Mouse (Mus musculus): ENCODE measurements around the gene Nupl1.

Gene Nupl1

DNA sequence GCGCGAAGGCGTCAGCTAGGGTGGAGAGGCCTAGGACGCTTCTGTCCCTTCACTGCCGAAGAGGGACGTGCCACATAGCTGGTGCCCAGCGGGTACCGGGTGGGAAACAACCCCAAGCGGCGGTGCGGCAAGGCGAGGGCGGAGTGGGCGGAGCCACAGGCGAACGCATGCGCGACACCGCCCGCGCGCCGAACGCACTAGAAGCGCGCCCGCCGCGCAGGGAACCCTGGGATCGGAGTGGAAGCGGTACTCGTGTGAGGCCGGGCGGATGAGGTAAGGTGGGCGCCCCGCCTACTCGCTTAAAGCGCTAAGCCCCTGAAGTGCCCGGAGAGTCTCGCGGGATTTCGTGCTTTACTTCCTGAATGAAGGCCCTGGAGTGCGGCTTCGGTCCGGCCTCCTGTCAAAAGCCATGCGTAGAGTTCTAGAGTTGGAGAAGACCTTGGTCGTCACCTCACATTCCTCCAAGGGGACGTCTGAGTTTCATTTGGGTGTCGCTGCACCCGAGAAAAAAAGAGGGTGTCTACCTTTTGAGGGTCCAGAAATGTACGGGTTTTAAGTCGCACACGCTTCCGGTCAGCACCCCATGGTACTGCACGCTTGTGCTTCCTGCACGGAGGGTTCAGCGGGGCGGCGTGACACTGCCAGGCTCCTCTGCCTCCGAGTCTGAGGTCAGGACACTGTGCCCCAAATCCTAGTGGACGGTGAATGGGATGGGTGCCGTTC, at the start of gene Nupl1, which contains the start of gene Gm49336:
Gene Nupl1 (minus strand): TSS at position 151 of the 723 bp plus-strand sequence.
Gene Gm49336 (minus strand): TSS at position 227 of the 723 bp plus-strand sequence.
- DNase-seq (ENCODE audit: low spot score in 2 of 2) = peak; percentile 97

DNA sequence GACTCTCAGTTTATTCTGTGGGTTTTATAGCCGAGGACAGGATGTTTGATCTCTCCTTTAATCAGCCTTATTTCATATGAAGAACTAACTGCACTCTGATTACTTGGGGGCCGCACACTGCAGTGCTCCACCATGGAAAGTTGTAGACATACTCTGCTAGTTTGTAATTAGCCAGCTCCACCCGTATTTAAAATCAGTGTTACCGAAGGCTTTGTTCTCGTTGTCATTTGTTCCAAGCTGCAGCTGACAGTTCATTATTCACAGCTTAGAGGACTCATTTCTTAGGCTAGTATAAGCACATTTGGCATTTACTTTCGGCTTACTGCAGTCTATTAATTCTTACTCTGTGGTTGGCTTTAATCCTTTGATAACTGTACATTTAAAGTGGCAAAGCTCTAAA, 49.8 kb upstream of the Nupl1 start:
- DNase-seq (ENCODE audit: low spot score in 2 of 2) = no peak

- DNase-seq (ENCODE audit: low spot score in 2 of 2) = no peak
Observed at GRCm38 (mm10) chr14:60300224-60300991, 49.2 kb upstream of the Nupl1 start.

DNA sequence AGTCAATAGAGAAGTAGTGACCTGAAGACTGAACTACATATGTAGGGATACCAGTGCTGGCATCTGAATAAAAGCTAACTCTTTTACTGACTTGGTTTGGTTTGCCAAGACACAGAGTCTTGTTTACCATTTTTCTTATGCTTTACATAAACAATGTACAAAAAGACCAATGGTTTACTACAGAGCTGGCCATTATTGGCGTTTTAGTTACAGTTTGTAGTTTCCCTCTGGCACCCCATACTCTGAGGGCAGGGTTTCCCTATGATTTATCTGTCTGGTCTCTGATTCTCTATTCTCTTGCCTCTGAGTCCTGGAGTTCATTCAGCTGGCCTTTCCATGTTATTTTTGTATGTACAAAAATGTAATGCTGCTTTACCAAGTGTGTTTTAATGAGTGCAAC, 44.3 kb upstream of the Nupl1 start:
- no peak for DNase-seq (ENCODE audit: low spot score in 2 of 2)

DNA sequence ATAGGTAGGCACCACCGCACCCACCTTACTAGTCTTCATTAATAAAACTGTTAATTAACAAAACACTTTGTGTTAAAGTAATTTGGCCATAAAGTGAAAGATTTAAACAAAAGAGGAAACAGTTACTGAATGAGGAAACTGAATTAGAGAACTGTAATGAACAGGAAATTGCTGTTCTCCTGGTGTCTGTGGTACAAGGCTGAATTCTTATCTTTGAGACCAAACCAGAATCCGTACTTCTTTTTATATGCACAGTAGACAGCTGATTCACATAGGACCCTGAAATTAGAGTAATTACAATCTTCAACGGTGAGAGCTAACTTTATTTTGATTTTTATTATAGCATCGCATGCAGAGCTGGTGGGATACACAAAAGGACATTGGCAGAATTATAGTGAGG, 39.1 kb upstream of the Nupl1 start:
- no peak for DNase-seq (ENCODE audit: low spot score in 2 of 2)

DNA sequence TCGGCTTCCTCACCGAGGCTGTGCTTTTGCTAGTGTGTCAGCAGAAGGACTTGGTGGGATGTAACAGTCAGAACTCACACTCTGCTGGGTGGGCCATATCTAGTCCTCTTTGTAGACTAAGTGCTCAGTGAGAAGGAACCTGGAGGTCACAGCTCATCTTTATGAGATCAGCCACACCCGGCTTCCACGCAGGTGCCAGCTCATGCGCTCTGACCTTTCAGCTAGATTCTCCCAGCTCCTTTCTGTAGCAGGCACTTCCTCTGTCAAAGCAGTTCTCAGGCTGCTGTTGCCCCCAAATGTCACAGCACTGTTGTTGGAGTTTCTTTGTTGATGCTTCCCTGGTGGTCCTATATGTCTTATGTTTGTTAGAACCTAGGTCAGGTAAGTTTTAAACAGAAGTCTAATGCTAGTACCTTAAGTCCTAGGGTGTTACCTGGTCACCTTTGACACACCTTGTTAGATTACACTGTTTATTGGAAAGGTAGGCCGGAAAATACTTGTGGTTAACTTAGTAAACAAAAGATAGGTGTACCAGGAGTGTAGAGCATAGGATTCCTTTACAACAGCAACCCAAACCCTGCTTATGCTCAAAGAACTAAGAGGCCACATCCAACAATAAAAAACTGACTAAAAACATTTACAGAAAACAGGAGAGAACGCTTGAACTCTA, 35.1 kb upstream of the Nupl1 start:
- DNase-seq (ENCODE audit: low spot score in 2 of 2) = no peak

- DNase-seq (ENCODE audit: low spot score in 2 of 2) = no peak
Observed at GRCm38 (mm10) chr14:60275301-60276276, 24.4 kb upstream of the Nupl1 start.

GRCm38 (mm10) chr14:60273346-60273745, 22.1 kb upstream of the Nupl1 start:
- no peak for DNase-seq (ENCODE audit: low spot score in 2 of 2)

GRCm38 (mm10) chr14:60269333-60269732, 18.1 kb upstream of the Nupl1 start:
- peak; percentile 20 to 35 for DNase-seq (ENCODE audit: low spot score in 2 of 2)

DNA sequence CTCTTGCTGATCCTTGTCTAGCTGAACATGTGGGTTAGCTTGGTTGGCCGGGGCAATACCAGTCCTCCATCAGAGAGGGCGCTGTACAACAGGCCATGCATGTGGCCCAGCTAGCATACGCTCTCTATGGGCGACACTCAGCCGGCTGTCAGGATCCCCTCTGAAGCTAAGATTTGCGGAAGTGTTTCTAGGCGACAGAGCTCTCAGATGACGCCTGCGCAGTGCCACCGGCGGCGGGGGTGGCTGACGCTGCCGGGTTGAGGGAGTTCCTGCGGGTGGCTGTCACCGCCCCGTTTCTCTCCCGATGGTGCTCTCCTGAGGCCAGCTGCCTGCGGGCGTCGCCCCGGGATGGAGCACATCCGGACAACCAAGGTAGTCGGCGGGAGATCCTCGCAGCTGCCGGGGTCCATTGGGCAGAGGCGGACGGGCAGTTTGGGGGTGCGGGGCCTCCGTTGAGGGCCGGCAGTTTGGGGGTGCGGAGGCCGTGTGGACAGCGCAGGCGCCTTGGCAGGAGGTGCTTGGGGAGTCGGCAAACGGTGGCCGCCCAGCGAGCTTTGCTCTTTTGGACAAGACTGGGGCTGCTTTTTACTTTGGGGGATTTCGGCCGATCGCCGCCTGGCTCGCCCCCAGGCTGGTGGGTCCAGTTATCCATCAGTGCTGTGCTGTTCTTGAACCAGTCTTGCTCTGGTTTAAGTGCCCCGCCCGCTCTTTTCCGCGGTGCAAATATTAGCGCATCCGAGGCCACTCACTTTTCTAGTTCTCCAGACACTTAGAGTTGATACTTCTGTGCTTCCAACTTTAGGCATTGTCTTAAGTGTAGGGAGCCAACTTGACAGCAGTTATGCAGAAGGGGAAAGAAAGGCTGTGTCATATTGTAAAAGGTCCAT, 14.0 kb upstream of the Nupl1 start, which contains the start of gene Mtmr6:
Gene Mtmr6 (plus strand): TSS at position 239 of the 887 bp plus-strand sequence.
- peak; percentile 90 to 93 for DNase-seq (ENCODE audit: low spot score in 2 of 2)

GRCm38 (mm10) chr14:60262316-60262715, 11.1 kb upstream of the Nupl1 start:
- no peak for DNase-seq (ENCODE audit: low spot score in 2 of 2)

DNA sequence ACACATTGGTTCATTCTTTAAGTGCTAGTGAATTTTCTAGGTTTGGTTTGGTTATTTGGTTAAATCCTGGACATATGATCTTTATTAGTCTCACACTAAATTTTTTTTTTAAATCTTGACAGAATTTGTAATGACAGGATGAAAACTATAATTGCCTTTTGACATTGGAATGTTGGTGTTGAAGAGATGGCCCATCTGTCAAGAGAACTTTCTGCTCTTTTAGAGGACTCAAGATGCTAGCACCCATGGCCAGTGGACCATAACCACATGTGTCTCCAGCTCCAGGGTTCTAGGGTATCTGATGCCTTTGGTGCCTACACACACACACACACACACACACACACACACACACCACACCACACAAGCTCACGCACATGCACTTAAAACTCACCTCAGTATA, 6.6 kb upstream of the Nupl1 start:
- no peak for DNase-seq (ENCODE audit: low spot score in 2 of 2)

DNA sequence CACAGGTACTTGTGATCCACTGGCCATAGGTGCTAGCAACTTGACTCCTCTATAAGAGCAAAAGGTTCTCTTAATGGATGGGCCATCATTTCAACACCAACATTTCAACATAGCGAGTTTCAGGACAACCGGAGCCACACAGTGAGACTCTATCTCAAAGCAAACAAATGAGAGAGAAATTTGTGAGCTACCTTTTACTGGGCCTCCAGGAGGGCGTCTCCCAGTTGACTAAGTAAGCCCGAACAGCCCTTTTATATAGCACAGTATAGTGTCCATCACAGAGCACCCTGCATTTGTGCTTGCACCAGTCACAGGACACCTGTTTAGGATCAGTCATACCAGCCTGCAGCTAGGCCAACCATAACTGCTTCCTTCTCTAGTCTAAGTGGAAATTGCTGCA, 5.9 kb upstream of the Nupl1 start:
- no peak for DNase-seq (ENCODE audit: low spot score in 2 of 2)

DNA sequence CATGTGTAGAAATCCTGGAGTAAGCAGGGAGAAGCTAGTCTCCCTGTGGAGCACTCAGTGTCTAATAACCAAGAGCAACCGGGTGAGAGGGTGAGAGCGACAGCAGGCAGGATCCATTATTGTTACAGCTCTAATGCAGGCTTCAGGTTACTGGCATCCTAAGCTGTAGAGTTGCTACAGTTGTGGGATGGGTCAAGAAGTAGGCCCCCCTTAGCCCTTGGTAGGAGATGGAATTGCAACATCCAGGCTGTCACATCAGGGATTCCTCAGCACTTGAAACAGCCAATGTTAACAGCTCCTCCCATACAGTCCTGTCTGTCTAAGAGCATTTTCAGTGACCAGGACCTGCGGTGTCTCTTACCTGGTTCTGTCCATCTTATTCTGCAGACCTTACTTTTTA, 5.1 kb upstream of the Nupl1 start:
- no peak for DNase-seq (ENCODE audit: low spot score in 2 of 2)

- DNase-seq (ENCODE audit: low spot score in 2 of 2) = no peak
Observed at GRCm38 (mm10) chr14:60254774-60255173, 3.5 kb upstream of the Nupl1 start.

- DNase-seq (ENCODE audit: low spot score in 2 of 2) = no peak
Observed at GRCm38 (mm10) chr14:60253466-60253865, 2.2 kb upstream of the Nupl1 start.

GRCm38 (mm10) chr14:60252004-60253000, 1.1 kb upstream of the Nupl1 start:
- DNase-seq (ENCODE audit: low spot score in 2 of 2) = no peak

- peak in 1 of 2 experiments; percentile 53 for DNase-seq (ENCODE audit: low spot score in 2 of 2)
Observed at GRCm38 (mm10) chr14:60250879-60251278, 352 bp downstream of the Nupl1 start.

GRCm38 (mm10) chr14:60250366-60250765, 865 bp downstream of the Nupl1 start:
- no peak for DNase-seq (ENCODE audit: low spot score in 2 of 2)
